Mouse (Mus musculus) cerebellum, adult 2 months (tissue): ENCODE measurements around the gene Ddx23.

Experiments
- CTCF ChIP-seq: fragments of 200-500 bp; IDR thresholded peaks from 2 replicates; pipeline ENCODE4 v1.5.1; 2011; ENCODE audit warnings: low read depth, mild to moderate bottlenecking, control low read depth, low read length, moderate library complexity, borderline replicate concordance; ENCODE audit not compliant: insufficient read depth
- POLR2A ChIP-seq: fragments of 200-500 bp; IDR thresholded peaks from 2 replicates; pipeline ENCODE4 v1.6.1; 2011; ENCODE audit warnings: low read length, control low read depth, borderline replicate concordance; ENCODE audit not compliant: insufficient read depth

DNA sequence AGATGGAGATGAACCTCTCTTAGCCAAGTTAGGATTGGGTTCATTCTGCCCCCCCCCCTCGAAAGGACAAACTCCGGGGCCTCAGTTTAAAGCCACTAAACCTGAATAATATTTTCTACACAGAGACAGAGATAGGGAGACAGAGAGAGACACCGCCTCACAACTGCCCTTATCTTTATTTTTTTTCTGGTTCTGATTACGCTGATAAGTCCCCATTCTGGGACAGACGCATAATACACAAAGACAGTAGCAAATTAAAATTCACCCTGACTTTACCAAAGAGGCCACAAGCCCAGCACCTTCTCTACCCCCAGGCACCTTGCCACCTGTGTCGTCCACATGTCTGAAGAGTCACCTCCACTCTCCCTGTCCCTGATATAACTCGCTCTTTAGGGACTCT lies 18.9 kb upstream of the Ddx23 start:
- no peak for TF ChIP-seq POLR2A
- TF ChIP-seq CTCF = no peak
